In genomic region chr15:101996450-101997078, GRCm38 (mm10) we compare ENCODE assay signal across 23 mouse cellular contexts. TPM values are rescaled to one million over a fixed set of nuclear protein-coding genes. Genes with fewer than 3 reads are reported as not detected.
DNase-seq lines count a peak whose midpoint lies in the region; ATAC-seq and TF ChIP-seq lines count a peak whose summit lies in the region.
"Not testable (repeated sequence)": the region's sequence is repeated elsewhere in the genome, so short reads cannot be mapped to it uniquely, and the experiment has no call there.
"Had no signal": no experiment of that assay in that cellular context is flagged by ENCODE, and none has a peak within 500 bp of the region (broad histone marks: within the 10 kb centered on the region; RNA-seq: fewer than 3 reads in every experiment).

No protein-coding gene starts in this region.

- H3K27me3 ChIP-seq in intestine, postnatal 0 days (replicated peaks; ENCODE audit: control insufficient read depth, insufficient read depth, low read length); midbrain, embryonic 11.5 days (ENCODE audit: control insufficient read depth, insufficient read depth, low read length); stomach, embryonic 14.5 days (ENCODE audit: control insufficient read depth, insufficient read depth, low read length); stomach, postnatal 0 days (ENCODE audit: control insufficient read depth, insufficient read depth, low read length): not testable (repeated sequence)

- not testable (repeated sequence) for TF ChIP-seq CTCF in gastrocnemius, adult 2 months (IDR thresholded peaks at IDR 0.05); intestine, postnatal 0 days (IDR thresholded peaks at IDR 0.05; ENCODE audit: low read depth); stomach, postnatal 0 days (IDR thresholded peaks at IDR 0.05; ENCODE audit: low read depth)

- intact Hi-C loops in gastrocnemius, adult 2 months (cut with DNase I) = loop anchor here (5.0 kb wide), 1 partner anchor 36 kb away; no protein-coding TSS in a partner anchor

- H3K4me3 ChIP-seq in gastrocnemius, adult 2 months; intestine, postnatal 0 days (ENCODE audit: low read depth, low read length); midbrain, embryonic 11.5 days (ENCODE audit: low read depth, low read length); stomach, embryonic 14.5 days (ENCODE audit: low read depth, low read length); stomach, postnatal 0 days (ENCODE audit: low read depth, low read length): not testable (repeated sequence)

- not testable (repeated sequence) for H3K9me3 ChIP-seq in intestine, postnatal 0 days (ENCODE audit: control insufficient read depth); midbrain, embryonic 11.5 days (ENCODE audit: control insufficient read depth, low read length); stomach, embryonic 14.5 days (ENCODE audit: control insufficient read depth, low read depth, low read length); stomach, postnatal 0 days (ENCODE audit: control insufficient read depth, low read length)

- H3K4me2 ChIP-seq in intestine, postnatal 0 days (replicated peaks; ENCODE audit: low read depth); midbrain, embryonic 11.5 days; stomach, embryonic 14.5 days (replicated peaks; ENCODE audit: low read depth, low read length); stomach, postnatal 0 days (replicated peaks; ENCODE audit: low read depth): not testable (repeated sequence)

- not testable (repeated sequence) for TF ChIP-seq EP300 in stomach, postnatal 0 days (optimal IDR thresholded peaks at IDR 0.05)

- not testable (repeated sequence) for H3K27ac ChIP-seq in gastrocnemius, adult 2 months; midbrain, embryonic 11.5 days (ENCODE audit: low read depth, low read length)
- 0 out of 2 replicates have a peak overlapping the region, but pooled peaks have one; percentile 60 for H3K27ac ChIP-seq in intestine, postnatal 0 days (ENCODE audit: low read depth, low read length)
- peak overlapping the region; percentile 10; the same call in 1 of the 2 replicates for H3K27ac ChIP-seq in stomach, embryonic 14.5 days (ENCODE audit: low read length)
- peak overlapping the region; percentile 77 for H3K27ac ChIP-seq in stomach, postnatal 0 days (replicated peaks)

- H3K4me1 ChIP-seq in intestine, postnatal 0 days (replicated peaks; ENCODE audit: control insufficient read depth, insufficient read depth, low read length); midbrain, embryonic 11.5 days (ENCODE audit: control insufficient read depth, insufficient read depth, low read length); stomach, embryonic 14.5 days (ENCODE audit: control insufficient read depth, insufficient read depth, low read length); stomach, postnatal 0 days (replicated peaks; ENCODE audit: control insufficient read depth, insufficient read depth): not testable (repeated sequence)

- WGBS in intestine, postnatal 0 days = 77% methylated on average over 11 of the region's 11 CpGs
- WGBS in midbrain, embryonic 11.5 days = 80% methylated on average over 11 of the region's 11 CpGs
- WGBS in stomach, embryonic 14.5 days = 78% methylated on average over 11 of the region's 11 CpGs
- WGBS in stomach, postnatal 0 days = 77% methylated on average over 10 of the region's 11 CpGs

- H3K9ac ChIP-seq in intestine, postnatal 0 days (ENCODE audit: low read depth, low read length); midbrain, embryonic 11.5 days (ENCODE audit: low read length); stomach, embryonic 14.5 days (replicated peaks; ENCODE audit: low read depth, low read length); stomach, postnatal 0 days (ENCODE audit: low read length): not testable (repeated sequence)

- not testable (repeated sequence) for ATAC-seq in intestine, postnatal 0 days; midbrain, embryonic 11.5 days (ENCODE audit: low FRiP score); stomach, embryonic 14.5 days (ENCODE audit: insufficient number of reproducible peaks, insufficient read depth, low FRiP score, low read depth); stomach, postnatal 0 days (ENCODE audit: low FRiP score, low TSS enrichment)

- DNase-seq in brain, adult 2 months (ENCODE audit: low read depth, low spot score) = peak; percentile 46
- DNase-seq in gastrocnemius, adult 2 months = peak; percentile 54
- peak; percentile 44 for DNase-seq in midbrain, embryonic 11.5 days (ENCODE audit: low spot score, missing footprints)
- not testable (repeated sequence) for DNase-seq in stomach, postnatal 0 days (ENCODE audit: low spot score)

- peaks cover 27% of the 10 kb centered on the region; the same call in 1 of the 2 replicates for H3K36me3 ChIP-seq in intestine, postnatal 0 days (ENCODE audit: control insufficient read depth, insufficient read depth)
- not testable (repeated sequence) for H3K36me3 ChIP-seq in midbrain, embryonic 11.5 days (ENCODE audit: control insufficient read depth, insufficient read depth, low read length); stomach, embryonic 14.5 days (ENCODE audit: control insufficient read depth, insufficient read depth, low read length); stomach, postnatal 0 days (ENCODE audit: control insufficient read depth, insufficient read depth, low read length)

RNA-seq across cellular contexts. Expression of gene Krt8, which starts 7.7 kb away (rescaled TPM):
- total RNA-seq in gastrocnemius, adult 2 months (2021) = not detected
- 940 and 1,037 TPM in 2 replicates for polyA plus RNA-seq in intestine, postnatal 0 days (2015; fragmentation: Nextera tagmentation; extraction: Ambion mirVana)
- 9.2 and 10.2 TPM in 2 replicates for polyA plus RNA-seq in midbrain, embryonic 11.5 days (2014; fragmentation: Nextera tagmentation; extraction: Ambion mirVana)
- polyA plus RNA-seq in stomach, embryonic 14.5 days (2014; fragmentation: Nextera tagmentation; extraction: Ambion mirVana) = 707 and 780 TPM in 2 replicates
- polyA plus RNA-seq in stomach, postnatal 0 days (2015; fragmentation: Nextera tagmentation; extraction: Ambion mirVana) = 1,902 and 1,960 TPM in 2 replicates
- polyA plus RNA-seq: activated CD4-positive, CD25-positive, alpha-beta regulatory T cell, adult 4 months had no signal

RNA-seq across cellular contexts. Expression of gene Krt18, which starts 31.4 kb away (rescaled TPM):
- total RNA-seq in gastrocnemius, adult 2 months (2021) = under 1 TPM in 1 of 2 experiments, not detected in 1; 0.33 TPM
- polyA plus RNA-seq in intestine, postnatal 0 days (2015; fragmentation: Nextera tagmentation; extraction: Ambion mirVana) = 364 and 368 TPM in 2 replicates
- polyA plus RNA-seq in midbrain, embryonic 11.5 days (2014; fragmentation: Nextera tagmentation; extraction: Ambion mirVana) = 5.0 and 5.6 TPM in 2 replicates
- polyA plus RNA-seq in stomach, embryonic 14.5 days (2014; fragmentation: Nextera tagmentation; extraction: Ambion mirVana) = 407 and 452 TPM in 2 replicates
- 715 and 753 TPM in 2 replicates for polyA plus RNA-seq in stomach, postnatal 0 days (2015; fragmentation: Nextera tagmentation; extraction: Ambion mirVana)
- polyA plus RNA-seq: activated CD4-positive, CD25-positive, alpha-beta regulatory T cell, adult 4 months had no signal

RNA-seq across cellular contexts. Expression of gene Krt78, which starts 42.5 kb away (rescaled TPM):
- total RNA-seq in gastrocnemius, adult 2 months (2021) = not detected
- 0.03 and 0.07 TPM in 2 replicates for polyA plus RNA-seq in intestine, postnatal 0 days (2015; fragmentation: Nextera tagmentation; extraction: Ambion mirVana)
- polyA plus RNA-seq in midbrain, embryonic 11.5 days (2014; fragmentation: Nextera tagmentation; extraction: Ambion mirVana) = not detected in 2 replicates
- polyA plus RNA-seq in stomach, embryonic 14.5 days (2014; fragmentation: Nextera tagmentation; extraction: Ambion mirVana) = 0.36 and 0.66 TPM in 2 replicates
- polyA plus RNA-seq in stomach, postnatal 0 days (2015; fragmentation: Nextera tagmentation; extraction: Ambion mirVana) = 49.3 and 73.4 TPM in 2 replicates
- total RNA-seq: adrenal gland, adult 8-10 months; adrenal gland, postnatal 25 days; forebrain, postnatal 0 days; gastrocnemius, postnatal 10 days; gastrocnemius, postnatal 4 days; heart, postnatal 25 days; hematopoietic stem cell, adult 5-6 weeks had no signal
- polyA plus RNA-seq: activated CD4-positive, CD25-positive, alpha-beta regulatory T cell, adult 4 months; forebrain, embryonic 11.5 days; forebrain, embryonic 14.5 days; forebrain, postnatal 0 days; heart, embryonic 11.5 days; heart, embryonic 14.5 days; heart, postnatal 0 days; hindbrain, embryonic 12.5 days; hindbrain, embryonic 15.5 days had no signal

RNA-seq across cellular contexts. Expression of gene Krt79, which starts 56.4 kb away (rescaled TPM):
- total RNA-seq in gastrocnemius, adult 2 months (2021) = not detected
- 0.21 and 0.27 TPM in 2 replicates for polyA plus RNA-seq in intestine, postnatal 0 days (2015; fragmentation: Nextera tagmentation; extraction: Ambion mirVana)
- 0.18 and 0.25 TPM in 2 replicates for polyA plus RNA-seq in midbrain, embryonic 11.5 days (2014; fragmentation: Nextera tagmentation; extraction: Ambion mirVana)
- polyA plus RNA-seq in stomach, embryonic 14.5 days (2014; fragmentation: Nextera tagmentation; extraction: Ambion mirVana) = 0.38 and 0.78 TPM in 2 replicates
- polyA plus RNA-seq in stomach, postnatal 0 days (2015; fragmentation: Nextera tagmentation; extraction: Ambion mirVana) = 12.2 and 14.3 TPM in 2 replicates
- total RNA-seq: gastrocnemius, postnatal 10 days; heart, adult 8-10 months; heart, postnatal 25 days; hematopoietic stem cell, adult 5-6 weeks had no signal
- polyA plus RNA-seq: activated CD4-positive, CD25-positive, alpha-beta regulatory T cell, adult 4 months; embryonic facial prominence, embryonic 11.5 days; hindbrain, embryonic 12.5 days had no signal

Comparison
In these comparisons a context has a peak if more than half of its experiments do, and no peak if none do; other contexts are left out.
1. RNA of gene Krt78, which starts 42.5 kb away (polyA plus RNA-seq): 49.3 to 73.4 TPM in stomach, postnatal 0 days; 0.36 to 0.66 TPM in stomach, embryonic 14.5 days, 0.03 to 0.07 TPM in intestine, postnatal 0 days and not detected in midbrain, embryonic 11.5 days; every median in the first group is over 10 times any median in the second.
2. RNA of gene Krt8, which starts 7.7 kb away (polyA plus RNA-seq): 1,902 to 1,960 TPM in stomach, postnatal 0 days, 940 to 1,037 TPM in intestine, postnatal 0 days and 707 to 780 TPM in stomach, embryonic 14.5 days; 9.2 to 10.2 TPM in midbrain, embryonic 11.5 days; every median in the first group is over 10 times any median in the second.
3. RNA of gene Krt18, which starts 31.4 kb away (polyA plus RNA-seq): 715 to 753 TPM in stomach, postnatal 0 days, 407 to 452 TPM in stomach, embryonic 14.5 days and 364 to 368 TPM in intestine, postnatal 0 days; 5.0 to 5.6 TPM in midbrain, embryonic 11.5 days; every median in the first group is over 10 times any median in the second.